Mouse (Mus musculus) liver, adult 2 months (tissue): ENCODE results near the gene Klhl33.
"Not testable (repeated sequence)": the region's sequence is repeated elsewhere in the genome, so short reads cannot be mapped to it uniquely, and the experiment has no call there.

Source experiments
- CTCF ChIP-seq: fragments of 200-500 bp; IDR thresholded peaks from 2 replicates; pipeline ENCODE4 v1.5.1; 2011; ENCODE audit warnings: low read depth, low read length, control low read depth
- POLR2A ChIP-seq: fragments of 200-500 bp; IDR thresholded peaks from 2 replicates; pipeline ENCODE4 v1.6.1; 2011; ENCODE audit warnings: low read length, control low read depth; ENCODE audit not compliant: insufficient read depth; ENCODE audit errors: extremely low read depth

- not testable (repeated sequence) for TF ChIP-seq POLR2A, CTCF
These were observed 48.2 kb upstream of the Klhl33 start for GRCm38 (mm10) chr14:50945526-50945925.
